Mouse (Mus musculus) cerebellum, adult 2 months (tissue): ENCODE measurements around the gene Vegfb.

Experiments used
- CTCF ChIP-seq: fragments of 200-500 bp; IDR thresholded peaks from 2 replicates; pipeline ENCODE4 v1.5.1; 2011; ENCODE audit warnings: low read depth, mild to moderate bottlenecking, control low read depth, low read length, moderate library complexity, borderline replicate concordance; ENCODE audit not compliant: insufficient read depth
- POLR2A ChIP-seq: fragments of 200-500 bp; IDR thresholded peaks from 2 replicates; pipeline ENCODE4 v1.6.1; 2011; ENCODE audit warnings: low read length, control low read depth, borderline replicate concordance; ENCODE audit not compliant: insufficient read depth

DNA sequence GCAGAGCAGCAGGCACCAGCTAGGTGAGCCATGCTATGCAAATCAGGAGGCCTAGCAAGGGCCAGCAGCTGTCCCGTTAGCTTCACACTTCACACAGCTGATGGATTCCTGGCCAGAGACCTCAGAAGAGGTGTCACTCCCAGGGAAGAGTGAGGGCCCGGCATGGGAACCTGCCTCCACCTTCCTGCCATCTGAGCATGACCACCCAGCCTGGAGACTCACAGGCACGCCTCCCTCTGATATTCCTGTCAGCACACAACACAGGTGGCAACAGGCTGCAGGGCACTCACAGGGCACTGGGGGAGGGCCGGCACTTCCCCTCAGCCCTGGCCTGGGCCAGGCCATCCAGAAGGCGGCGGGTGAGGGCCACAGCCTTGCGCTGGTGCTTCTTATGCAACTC lies 32.0 kb downstream of the Vegfb start:
- no peak for TF ChIP-seq CTCF
- no peak for TF ChIP-seq POLR2A
